Mouse (Mus musculus) testis, adult 2 months (tissue): Measurements from ENCODE around the gene Arid1a.

Source experiments
- CTCF ChIP-seq: fragments of 200-500 bp; IDR thresholded peaks from 2 replicates; pipeline ENCODE4 v1.5.1; 2012; ENCODE audit warnings: low read depth, mild to moderate bottlenecking, inconsistent platforms, low read length, moderate library complexity; ENCODE audit not compliant: control insufficient read depth, insufficient read depth, insufficient replicate concordance
- POLR2A ChIP-seq: fragments of 200-500 bp; IDR thresholded peaks from 2 replicates; pipeline ENCODE4 v1.6.1; 2012; ENCODE audit warnings: low read depth, mild to moderate bottlenecking, inconsistent platforms, low read length, moderate library complexity; ENCODE audit not compliant: control insufficient read depth

- TF ChIP-seq POLR2A (no peak), CTCF (no peak)
These were observed 70.1 kb downstream of the Arid1a start for GRCm38 (mm10) chr4:133686512-133686911.
